In genomic region chr10:94584851-94585359, GRCm38 (mm10) we compare ENCODE assay signal across 10 mouse cellular contexts.
DNase-seq lines count a peak whose midpoint lies in the region; ATAC-seq and TF ChIP-seq lines count a peak whose summit lies in the region.
"Had no signal": no experiment of that assay in that cellular context is flagged by ENCODE, and none has a peak within 500 bp of the region (broad histone marks: within the 10 kb centered on the region; RNA-seq: fewer than 3 reads in every experiment).

No protein-coding gene starts in this region.

- TF ChIP-seq CTCF in E14TG2a.4 (conservative IDR thresholded peaks at IDR 0.05; ENCODE audit: low read length) = no peak

- H3K36me3 ChIP-seq in E14TG2a.4 (ENCODE audit: insufficient read depth, low read length) = no peaks in the 10 kb centered on the region
- H3K36me3 ChIP-seq in hindbrain, embryonic 14.5 days (replicated peaks; ENCODE audit: control insufficient read depth, insufficient read depth) = no peaks in the 10 kb centered on the region
- H3K36me3 ChIP-seq: embryonic facial prominence, embryonic 15.5 days had no signal

- peaks cover 30% of the 10 kb centered on the region for H3K4me1 ChIP-seq in E14TG2a.4 (replicated peaks; ENCODE audit: low read depth, low read length)
- H3K4me1 ChIP-seq in hindbrain, embryonic 14.5 days (replicated peaks; ENCODE audit: control insufficient read depth, insufficient read depth, low read length) = peaks cover 19% of the 10 kb centered on the region

- ATAC-seq in hindbrain, embryonic 14.5 days (ENCODE audit: low FRiP score) = peak; percentile 37; the same call in 1 of the 2 replicates
- no peak for ATAC-seq in monocyte, adult 5-6 weeks (replicated peaks; ENCODE audit: insufficient number of reproducible peaks, low FRiP score, low TSS enrichment, poor library complexity, severe bottlenecking)

- intact Hi-C loops in left cerebral cortex, postnatal 4 days (cut with DNase I) = no loop called here

- peak overlapping the region; percentile 13; the same call in 1 of the 2 replicates for H3K4me3 ChIP-seq in E14TG2a.4 (replicated peaks; ENCODE audit: low read length)
- no peak overlapping the region for H3K4me3 ChIP-seq in hindbrain, embryonic 14.5 days (replicated peaks; ENCODE audit: low read length)
- H3K4me3 ChIP-seq: embryonic facial prominence, embryonic 15.5 days had no signal

- peak overlapping the region; percentile 12; the same call in 1 of the 2 replicates for H3K9ac ChIP-seq in hindbrain, embryonic 14.5 days
- H3K9ac ChIP-seq: embryonic facial prominence, embryonic 15.5 days had no signal

- H3K4me2 ChIP-seq in hindbrain, embryonic 14.5 days (replicated peaks) = peak overlapping the region; percentile 44
- H3K4me2 ChIP-seq: embryonic facial prominence, embryonic 15.5 days had no signal

- WGBS in hindbrain, embryonic 14.5 days = 12% methylated on average over 17 of the region's 17 CpGs

- H3K27me3 ChIP-seq in E14TG2a.4 (ENCODE audit: insufficient read depth, low read length) = peaks cover 17% of the 10 kb centered on the region; the same call in 1 of the 2 replicates
- 0 out of 2 replicates have a peak, but pooled peaks cover 6% of the 10 kb centered on the region for H3K27me3 ChIP-seq in hindbrain, embryonic 14.5 days (ENCODE audit: control insufficient read depth, insufficient read depth, low read length)
- H3K27me3 ChIP-seq: embryonic facial prominence, embryonic 15.5 days had no signal

- peak; percentile 22 for DNase-seq in embryo, embryonic 10.5 days (ENCODE audit: low spot score)
- no peak for DNase-seq in embryo, embryonic 9.5 days (ENCODE audit: extremely low spot score)
- peak; percentile 62 for DNase-seq in hindbrain, embryonic 14.5 days (ENCODE audit: low spot score)
- DNase-seq in left cerebral cortex, postnatal 4 days = peak; percentile 51
- DNase-seq in spleen, postnatal 36 days (ENCODE audit: low spot score in 2 of 2) = no peak
- no peak for DNase-seq in adrenal gland, postnatal 10 days
- DNase-seq: lung, postnatal 14 days had no signal

- no peaks in the 10 kb centered on the region for H3K9me3 ChIP-seq in E14TG2a.4 (ENCODE audit: low read length)
- H3K9me3 ChIP-seq in hindbrain, embryonic 14.5 days (ENCODE audit: control insufficient read depth, low read length) = no peaks in the 10 kb centered on the region
- H3K9me3 ChIP-seq: embryonic facial prominence, embryonic 15.5 days had no signal

- H3K27ac ChIP-seq in hindbrain, embryonic 14.5 days = peak overlapping the region; percentile 23; the same call in 1 of the 2 replicates
- H3K27ac ChIP-seq: embryonic facial prominence, embryonic 15.5 days had no signal

Comparison
In these comparisons a context has a peak if more than half of its experiments do, and no peak if none do; other contexts are left out.
1. DNase-seq: peak in embryo, embryonic 10.5 days (single experiment), hindbrain, embryonic 14.5 days (single experiment) and left cerebral cortex, postnatal 4 days (single experiment); none in embryo, embryonic 9.5 days (single experiment), spleen, postnatal 36 days (0 of 2) and adrenal gland, postnatal 10 days (single experiment).